Mouse (Mus musculus) G1E-ER4 (cell line): ENCODE data around the gene Podn. TPM values are rescaled to one million over a fixed set of nuclear protein-coding genes. Genes with fewer than 3 reads are reported as not detected.

Experiments
- GATA1 ChIP-seq: IDR thresholded peaks from one replicate; pipeline ENCODE4 v1.8.0; 2012; ENCODE audit warnings: low read length, inconsistent platforms
- polyA plus RNA-seq: library from polyadenylated mRNA; stranded (reverse); fragments of >175 nt; gene quantifications from 2 replicates; pipeline ENCODE4 v1.2.3, GENCODE M21; 2012

Gene Podn
- polyA plus RNA-seq, 1 experiment: not detected

- no peak for TF ChIP-seq GATA1
These were observed 70.1 kb downstream of the Podn start for GRCm38 (mm10) chr4:108026193-108026592.

GRCm38 (mm10) chr4:108025269-108025668 lies 71.0 kb downstream of the Podn start:
- TF ChIP-seq GATA1: no peak

- TF ChIP-seq GATA1: no peak
These were observed 71.6 kb downstream of the Podn start for GRCm38 (mm10) chr4:108024641-108025040.

- no peak for TF ChIP-seq GATA1
These were observed 73.1 kb downstream of the Podn start for GRCm38 (mm10) chr4:108023186-108023585.

- no peak for TF ChIP-seq GATA1
These were observed 76.1 kb downstream of the Podn start for GRCm38 (mm10) chr4:108020178-108020577.

- TF ChIP-seq GATA1: no peak
These were observed 77.0 kb downstream of the Podn start for GRCm38 (mm10) chr4:108018961-108019921.

GRCm38 (mm10) chr4:108018241-108018923 lies 77.9 kb downstream of the Podn start:
- TF ChIP-seq GATA1: no peak

- no peak for TF ChIP-seq GATA1
These were observed 78.4 kb downstream of the Podn start for GRCm38 (mm10) chr4:108017839-108018238.

- TF ChIP-seq GATA1: no peak
These were observed 79.9 kb downstream of the Podn start for GRCm38 (mm10) chr4:108016321-108016720.

GRCm38 (mm10) chr4:108015067-108015765 lies 81.0 kb downstream of the Podn start:
- TF ChIP-seq GATA1: no peak

GRCm38 (mm10) chr4:108014466-108014865 lies 81.8 kb downstream of the Podn start:
- no peak for TF ChIP-seq GATA1

- no peak for TF ChIP-seq GATA1
These were observed 87.7 kb downstream of the Podn start for GRCm38 (mm10) chr4:108008541-108008940.

GRCm38 (mm10) chr4:108007532-108008103 lies 88.6 kb downstream of the Podn start:
- no peak for TF ChIP-seq GATA1

GRCm38 (mm10) chr4:108005328-108005727 lies 90.9 kb downstream of the Podn start:
- no peak for TF ChIP-seq GATA1

GRCm38 (mm10) chr4:107999380-107999779 lies 96.9 kb downstream of the Podn start:
- no peak for TF ChIP-seq GATA1
